Mouse (Mus musculus) right cerebral cortex, postnatal 10 days (tissue): ENCODE data around the gene Ube2q1.

Experiments
- DNase-seq, 2 experiments: peaks; one replicate each; pipeline ENCODE4 v3.0.0; 2021; ENCODE audit warnings: low spot score in 2 of 2

The Ube2q1 gene

DNA sequence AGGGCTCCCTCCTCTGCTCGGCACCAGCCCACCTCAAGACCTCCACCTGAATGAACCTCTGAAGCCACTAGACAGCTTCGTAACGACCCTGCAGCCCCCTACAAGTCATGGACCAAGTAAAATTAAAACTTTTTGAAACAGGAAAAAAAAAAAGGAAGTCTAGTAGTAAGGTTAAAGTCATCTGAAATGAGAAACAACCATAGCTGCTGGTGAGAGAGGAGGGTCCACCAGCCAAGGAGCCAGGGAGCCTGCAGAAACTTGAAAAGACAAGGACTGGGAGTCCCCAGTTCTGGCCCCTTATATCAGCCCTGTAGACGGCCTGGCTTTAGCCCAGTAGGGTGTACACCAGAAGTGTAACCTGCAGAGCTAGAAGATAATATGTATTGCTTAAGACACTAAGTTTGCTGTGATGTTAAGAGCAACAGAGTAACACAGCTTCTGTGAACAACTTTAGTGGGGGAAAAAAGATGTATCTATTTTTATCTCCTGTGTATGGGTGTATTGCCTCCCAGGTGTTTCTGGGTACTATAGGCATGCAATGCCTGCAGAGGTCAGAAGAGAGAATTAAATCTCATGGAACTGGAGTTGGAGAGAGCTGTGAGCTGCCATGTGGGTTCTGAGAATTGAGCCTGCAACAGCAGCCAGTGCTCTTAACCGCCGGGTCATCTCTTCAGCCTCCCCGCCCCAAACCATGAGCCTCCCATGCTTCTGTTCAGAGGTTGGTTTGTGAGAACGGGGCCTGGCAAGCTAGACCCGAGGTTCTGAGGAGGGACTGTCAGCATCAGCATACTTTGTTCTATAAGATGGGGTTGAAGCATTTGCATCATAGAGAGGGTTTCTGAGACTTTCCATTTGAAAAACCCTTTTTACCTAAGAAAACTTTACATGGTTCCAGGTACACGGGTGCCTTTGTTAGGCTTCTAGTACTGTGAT lies 48.4 kb downstream of the Ube2q1 start:
- no peak for DNase-seq

DNA sequence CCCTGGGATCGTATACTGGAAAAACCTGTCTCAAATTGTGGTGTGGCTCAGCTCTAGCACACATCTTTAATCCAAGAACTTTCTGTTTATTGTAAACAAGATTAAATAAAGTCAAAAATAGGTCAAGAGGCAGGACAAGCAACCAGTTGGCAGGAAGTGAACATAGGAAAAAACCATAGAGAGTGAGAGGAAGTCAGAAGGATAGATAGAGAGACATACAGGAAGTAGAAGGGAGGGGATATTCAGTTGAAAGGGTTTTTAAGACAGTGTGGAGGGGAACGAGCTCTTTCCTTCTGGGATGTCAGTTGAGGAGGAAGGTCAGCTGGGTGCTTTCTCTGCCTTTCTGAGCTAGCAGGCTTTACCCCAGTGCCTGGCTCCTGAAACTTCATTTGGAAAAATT lies 50.2 kb downstream of the Ube2q1 start:
- no peak for DNase-seq

DNA sequence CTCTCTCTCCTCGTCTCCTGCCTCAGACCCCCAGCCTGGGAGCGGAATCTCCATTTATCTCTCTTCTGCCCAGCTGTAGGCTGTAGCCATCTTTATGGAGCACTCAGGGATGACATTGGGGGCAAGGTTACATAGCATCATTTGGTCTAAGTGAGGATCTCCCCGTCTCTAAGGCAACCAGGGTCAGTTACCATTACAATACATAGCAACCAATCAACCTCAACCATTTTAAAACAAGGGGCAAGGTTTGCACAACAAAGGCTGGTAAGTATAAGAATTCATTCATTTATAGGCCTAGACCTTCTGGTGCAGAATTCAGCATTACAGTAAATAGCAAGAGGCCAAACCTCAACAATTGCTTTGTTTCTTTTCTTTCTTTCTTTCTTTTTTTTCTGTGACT lies 52.9 kb downstream of the Ube2q1 start:
- DNase-seq: no peak

DNA sequence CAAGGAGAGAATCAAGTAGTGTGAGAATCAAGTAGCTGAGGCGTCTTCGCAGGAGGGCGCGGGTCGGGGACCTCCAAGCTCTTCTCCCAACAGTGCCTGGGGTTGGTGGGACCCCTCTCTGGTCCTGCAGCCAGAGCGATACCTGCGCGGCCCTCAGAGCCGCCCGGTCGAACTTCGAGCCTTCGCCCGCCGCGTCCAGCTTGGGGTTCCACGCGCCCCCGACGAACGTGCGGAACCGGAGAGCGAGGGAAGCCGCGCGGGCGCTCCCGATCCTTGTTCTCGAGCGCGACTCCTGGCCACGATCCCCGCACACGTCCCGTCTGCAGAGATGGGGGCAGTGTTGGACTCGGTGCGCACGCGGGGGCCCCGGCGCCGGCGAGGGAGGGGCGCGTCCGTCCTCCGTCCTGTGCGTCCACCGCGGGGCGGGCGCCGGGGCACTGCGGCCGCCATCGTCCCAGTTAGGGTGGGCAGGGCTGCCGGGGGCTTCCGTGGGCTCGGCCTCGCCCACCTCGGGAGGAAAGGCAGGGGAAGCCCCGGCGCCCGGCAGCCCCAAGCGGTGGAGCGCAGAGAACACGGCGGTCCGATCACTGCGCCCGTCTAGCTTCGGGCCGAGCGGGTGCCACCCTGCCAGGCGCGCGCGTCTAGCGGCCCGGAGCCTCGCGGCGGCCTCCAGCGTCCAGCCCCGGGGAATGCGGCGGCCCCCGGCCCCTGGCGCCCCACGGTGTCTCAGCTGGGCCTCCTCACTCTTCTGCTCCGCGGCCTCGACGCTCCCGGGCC lies 57.6 kb downstream of the Ube2q1 start, which contains the start of gene She:
Gene She (plus strand): TSS at position 556 of the 777 bp plus-strand sequence.
- no peak for DNase-seq
